Mouse (Mus musculus) gastrocnemius, postnatal 14 days (tissue): ENCODE data around the gene Rcn2. TPM values are rescaled to one million over a fixed set of nuclear protein-coding genes. Genes with fewer than 3 reads are reported as not detected.
"Not testable (repeated sequence)": the region's sequence is repeated elsewhere in the genome, so short reads cannot be mapped to it uniquely, and the experiment has no call there.

ENCODE experiments used
- DNase-seq: peaks from one replicate; pipeline ENCODE4 v3.0.0; 2021; ENCODE audit warnings: mixed read lengths
- intact Hi-C: fragments of 180-260 bp; cut with DNase I; formaldehyde crosslinking; loops from one replicate; pipeline ENCODE4 v1.15.1; 2025; ENCODE audit warnings: low total_unique reads
- long read RNA-seq, 2 experiments: library from polyadenylated mRNA; stranded (forward); transcript quantifications; one replicate each; pipeline ENCODE4 v2.0.0; 2021
- total RNA-seq, 2 experiments: library from RNA; stranded (reverse); gene quantifications; 2 replicates each; pipeline ENCODE4 v1.2.3; 2021

Rcn2 gene
- total RNA-seq = 10 to 100 TPM; 21.1 to 26.4 TPM
- long read RNA-seq, experiment 1, transcript Rcn2-201 (7 exons, 2,024 nt) = major isoform, 52 of 55 reads
- long read RNA-seq, experiment 1, partial matches to known transcripts = 2 of 55 reads
- long read RNA-seq, experiment 1, other reads (novel, unspliced or antisense) = 1 of 55 reads
- long read RNA-seq, experiment 2, transcript Rcn2-201 (7 exons, 2,024 nt) = major isoform, 37 of 40 reads
- long read RNA-seq, experiment 2, partial matches to known transcripts = 1 of 40 reads
- long read RNA-seq, experiment 2, other reads (novel, unspliced or antisense) = 2 of 40 reads

DNA sequence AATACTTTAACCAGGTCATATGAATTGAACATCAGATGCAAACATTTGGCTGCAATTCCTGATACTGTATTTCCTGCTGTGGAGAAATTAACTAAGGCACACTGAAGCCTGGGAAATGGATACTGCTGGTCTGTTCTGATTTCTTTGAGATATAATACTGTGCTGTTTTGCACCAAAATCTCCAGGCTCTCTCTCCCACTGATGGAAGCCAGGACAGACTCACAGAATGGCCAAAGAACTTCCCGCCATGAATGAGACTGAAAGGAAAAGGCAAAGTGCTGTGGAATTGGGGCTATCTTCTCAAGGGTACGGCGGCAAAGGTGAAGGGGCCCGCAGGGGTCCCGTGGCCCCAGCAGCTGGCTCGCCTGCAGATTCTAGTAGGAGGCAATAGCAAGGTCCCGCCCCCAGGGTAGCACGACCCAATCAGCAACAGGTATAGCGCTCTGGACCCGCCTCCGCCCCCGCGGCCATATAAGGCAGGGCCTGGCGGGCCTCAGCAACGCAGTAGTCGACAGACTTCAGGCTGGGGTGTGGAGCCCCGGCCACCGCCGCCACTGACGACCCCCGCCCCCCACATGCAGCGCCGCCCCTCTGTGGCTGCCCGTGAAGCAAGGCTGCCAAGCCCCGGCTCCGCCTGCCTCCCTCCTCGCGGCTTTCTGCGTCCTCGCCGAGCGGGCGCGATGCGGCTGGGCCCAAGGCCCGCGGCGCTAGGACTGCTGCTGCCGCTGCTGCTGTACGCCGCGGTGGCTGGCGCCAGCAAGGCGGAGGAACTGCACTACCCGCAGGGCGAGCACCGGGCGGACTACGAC lies at the start of gene Rcn2:
Gene Rcn2, plus strand, starts transcription at position 474 of the 809 bp plus-strand sequence.
- intact Hi-C loops = no loop called here
- peak; percentile 93 for DNase-seq

GRCm38 (mm10) chr9:56004679-56005078 lies 37.0 kb upstream of the Rcn2 start:
- DNase-seq, intact Hi-C loops: not testable (repeated sequence)

DNA sequence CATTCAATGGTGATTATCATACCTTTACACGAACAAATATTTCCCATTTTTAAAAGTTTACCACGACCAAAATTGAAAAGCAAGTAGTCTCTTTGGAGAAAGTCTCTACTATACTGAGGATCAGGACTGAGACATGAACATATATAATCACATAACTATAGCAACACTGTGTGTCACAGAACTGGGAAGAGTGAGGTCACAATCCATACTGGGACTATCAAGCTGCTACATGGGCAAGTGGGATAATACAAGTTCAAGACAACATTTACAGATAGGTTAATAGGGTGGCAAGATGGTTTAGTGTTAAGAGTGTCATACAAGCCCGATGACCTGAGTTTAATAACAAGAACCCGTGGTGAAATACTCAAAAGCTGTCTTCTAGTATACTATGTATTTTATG lies 31.2 kb upstream of the Rcn2 start, which contains the start of gene 4930563M21Rik:
Gene 4930563M21Rik, minus strand, starts transcription at position 101 of the 400 bp plus-strand sequence.
- DNase-seq = no peak
- intact Hi-C loops = no loop called here

GRCm38 (mm10) chr9:56024772-56025171 lies 16.9 kb upstream of the Rcn2 start:
- DNase-seq = no peak
- intact Hi-C loops = no loop called here

GRCm38 (mm10) chr9:56027292-56027691 lies 14.4 kb upstream of the Rcn2 start:
- intact Hi-C loops = no loop called here
- DNase-seq = no peak

GRCm38 (mm10) chr9:56032219-56032618 lies 9.4 kb upstream of the Rcn2 start:
- no peak for DNase-seq
- intact Hi-C loops = no loop called here

GRCm38 (mm10) chr9:56042181-56042621 lies 556 bp downstream of the Rcn2 start:
- DNase-seq = no peak

GRCm38 (mm10) chr9:56053796-56054195 lies 12.2 kb downstream of the Rcn2 start:
- no peak for DNase-seq
- intact Hi-C loops = no loop called here

More at GRCm38 (mm10) chr9:56042181-56042621, 556 bp downstream of the Rcn2 start:
- intact Hi-C loops = no loop called here

DNA sequence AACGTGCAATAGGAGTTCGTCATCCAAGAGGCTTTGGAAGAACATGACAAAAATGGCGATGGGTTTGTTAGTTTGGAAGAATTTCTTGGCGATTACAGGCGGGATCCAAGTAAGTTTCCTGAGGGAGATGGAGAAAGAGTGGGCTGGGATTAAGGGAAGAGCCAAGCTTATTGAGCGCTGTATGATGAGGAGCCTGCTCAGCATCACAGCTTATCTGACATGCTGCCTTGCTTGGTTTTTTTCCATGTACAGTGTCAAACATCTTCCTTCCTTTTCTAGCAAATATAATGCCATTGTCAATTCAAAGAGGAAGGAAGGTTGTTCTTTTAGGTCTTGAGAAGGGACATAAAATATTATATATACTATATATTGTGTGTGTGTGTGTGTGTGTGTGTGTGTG lies 14.5 kb downstream of the Rcn2 start:
- intact Hi-C loops = no loop called here
- DNase-seq = no peak

GRCm38 (mm10) chr9:56062336-56062735 lies 20.7 kb downstream of the Rcn2 start:
- intact Hi-C loops = no loop called here

DNA sequence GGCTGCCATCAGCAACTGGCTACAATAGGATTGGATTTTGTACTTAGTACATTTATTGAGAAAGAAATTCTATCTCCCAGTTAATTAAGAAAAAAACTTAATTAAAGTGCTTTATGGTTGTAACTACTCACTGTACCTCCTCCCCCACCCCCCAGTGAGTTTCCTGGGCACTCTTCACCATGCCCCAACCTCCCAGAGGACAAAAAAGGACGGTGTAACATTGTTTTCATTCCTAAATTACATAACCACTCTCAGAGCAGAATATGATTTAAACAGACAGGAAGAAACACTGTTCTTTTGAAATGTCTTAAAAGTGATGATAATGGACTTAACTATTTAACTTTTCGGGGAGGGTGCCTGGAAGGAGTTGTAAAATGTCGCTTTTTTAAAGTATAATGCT lies 23.4 kb downstream of the Rcn2 start:
- DNase-seq = no peak
- intact Hi-C loops = no loop called here

More at GRCm38 (mm10) chr9:56062336-56062735, 20.7 kb downstream of the Rcn2 start:
- DNase-seq = no peak

DNA sequence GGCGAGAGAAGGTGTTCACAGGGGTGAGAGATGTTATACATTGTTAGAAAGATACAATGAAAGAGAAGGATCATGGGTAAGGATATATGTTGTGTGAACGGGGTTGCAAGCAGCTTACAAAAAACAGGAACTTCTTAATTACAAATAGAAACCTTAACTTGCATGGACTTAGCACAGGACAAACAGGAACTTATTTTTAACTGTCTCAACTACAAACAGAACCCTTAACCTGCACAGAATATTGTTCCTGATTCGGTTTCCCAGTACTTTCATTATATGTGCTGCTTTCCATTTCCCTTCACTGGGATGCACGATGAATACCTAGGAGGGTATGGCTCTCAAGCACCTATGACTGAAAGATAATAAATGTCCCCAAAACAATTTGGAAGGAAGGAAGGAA lies 26.3 kb downstream of the Rcn2 start:
- intact Hi-C loops = no loop called here
- DNase-seq = no peak

DNA sequence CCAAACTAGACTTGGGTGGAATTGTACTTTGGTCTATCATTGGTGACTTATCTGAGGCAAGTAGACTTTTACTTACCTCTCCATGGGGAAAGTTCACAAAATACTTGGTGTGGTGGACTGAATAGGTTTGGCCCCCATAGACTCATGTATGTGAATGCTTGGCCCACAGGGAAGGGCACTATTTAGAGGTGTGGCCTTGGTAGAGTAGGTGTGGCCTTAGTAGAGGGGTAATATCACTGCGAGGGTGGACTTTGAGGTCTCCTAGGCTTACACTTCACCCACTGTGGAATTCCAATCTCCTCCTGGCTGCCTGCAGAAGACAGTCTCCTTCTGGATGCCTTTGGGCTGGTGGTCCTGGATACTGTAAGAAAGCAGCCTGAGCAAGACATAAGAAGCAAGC lies 27.0 kb downstream of the Rcn2 start:
- no peak for DNase-seq
- intact Hi-C loops = no loop called here

GRCm38 (mm10) chr9:56072861-56073260 lies 31.2 kb downstream of the Rcn2 start:
- DNase-seq = no peak
- intact Hi-C loops = no loop called here

- DNase-seq = no peak
- intact Hi-C loops = no loop called here
Observed at GRCm38 (mm10) chr9:56074863-56075262, 33.2 kb downstream of the Rcn2 start.

DNA sequence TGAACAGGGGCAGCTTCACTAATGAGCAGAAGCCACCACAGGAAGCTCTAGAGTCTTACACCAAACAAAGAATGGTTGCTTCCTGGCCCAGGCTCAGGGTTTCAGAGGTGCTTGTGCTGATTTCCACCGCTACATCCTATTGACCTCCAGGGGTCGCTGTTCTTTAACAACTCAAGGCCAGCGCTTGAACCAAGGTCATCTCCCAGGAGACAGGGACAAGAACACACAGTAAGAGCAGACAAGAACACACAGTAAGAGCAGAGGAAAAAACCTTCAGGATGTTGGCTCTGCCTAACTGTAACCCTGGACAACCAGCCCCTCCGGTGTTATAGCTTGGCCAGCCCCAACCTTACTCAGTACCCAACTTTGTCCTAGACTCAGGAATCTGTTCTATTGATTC lies 33.6 kb downstream of the Rcn2 start:
- peak; percentile 66 for DNase-seq
- intact Hi-C loops = no loop called here

DNA sequence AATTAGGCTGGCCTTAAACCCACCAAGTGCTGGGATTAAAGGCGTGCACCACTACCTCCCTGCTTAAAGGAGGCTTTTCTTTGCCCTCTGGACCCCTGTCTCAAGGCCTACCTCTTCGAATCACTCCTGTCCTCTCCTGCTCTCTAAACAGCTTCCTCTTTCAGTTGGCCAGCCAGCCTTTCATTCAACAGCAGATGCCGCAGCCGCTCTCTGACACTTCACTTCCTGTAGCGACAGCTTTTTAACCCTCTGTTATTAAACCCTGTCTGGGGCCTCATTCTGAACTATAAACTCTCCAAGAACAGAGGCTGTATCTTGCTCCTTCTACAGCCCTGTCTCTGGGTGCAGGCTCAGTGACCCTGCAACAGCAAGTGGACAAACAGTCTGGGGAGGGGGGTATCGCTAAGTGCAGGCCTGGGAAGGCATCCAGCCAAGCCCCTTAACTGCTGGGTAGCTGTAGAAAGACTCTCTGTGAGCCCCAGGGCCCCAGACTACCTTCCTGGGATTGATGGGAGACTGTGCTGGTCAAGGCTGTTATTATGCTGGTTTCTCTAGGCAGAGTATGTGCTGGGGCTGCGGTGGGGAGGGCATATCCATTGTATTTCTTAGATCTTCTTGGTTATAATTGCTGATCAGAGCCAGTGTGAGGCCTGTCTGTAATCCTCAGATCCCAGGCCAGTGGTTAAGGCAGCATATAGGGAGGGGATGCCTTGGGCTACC lies 34.4 kb downstream of the Rcn2 start:
- DNase-seq = peak; percentile 30
- intact Hi-C loops = no loop called here

DNA sequence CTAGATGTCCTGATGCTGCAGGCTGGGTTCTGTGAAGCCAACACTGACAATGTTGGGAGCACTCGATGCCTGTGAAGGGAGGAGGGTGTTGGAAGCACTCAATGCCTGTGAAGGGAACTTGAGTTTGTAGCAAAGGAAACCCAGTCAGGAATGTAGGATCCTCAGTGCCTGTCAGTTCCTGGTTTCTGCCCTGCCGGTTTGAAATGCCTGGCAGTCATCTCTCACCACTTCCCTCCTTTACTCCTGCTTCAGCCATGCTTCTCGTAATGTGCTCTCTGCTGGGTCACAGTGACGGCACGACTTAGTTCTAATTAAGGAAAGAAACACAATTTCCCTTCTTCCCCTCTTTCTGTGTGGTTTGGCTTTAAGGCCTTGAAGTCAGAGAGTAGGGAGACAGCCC lies 37.9 kb downstream of the Rcn2 start:
- DNase-seq = no peak
- intact Hi-C loops = no loop called here

DNA sequence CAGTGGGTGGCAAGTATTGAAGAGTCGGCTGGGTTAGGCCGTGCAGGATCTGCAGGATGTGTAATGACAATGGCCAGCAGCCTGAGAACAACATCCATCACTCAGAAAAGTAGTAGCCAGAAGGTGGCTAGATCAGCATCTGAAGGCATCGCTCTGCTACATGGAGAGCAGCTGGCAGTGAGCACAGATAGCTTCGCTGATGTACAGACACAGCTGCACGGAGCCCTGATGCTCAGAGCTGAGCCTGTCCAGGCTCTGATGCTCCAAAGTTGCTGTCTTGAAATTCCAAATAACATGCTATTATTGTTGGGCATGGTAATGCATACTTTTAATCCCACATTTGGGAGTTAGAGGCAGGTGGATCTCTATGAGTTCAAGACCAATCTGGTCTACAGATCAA lies 44.9 kb downstream of the Rcn2 start:
- intact Hi-C loops = no loop called here
- no peak for DNase-seq
